Mouse (Mus musculus): ENCODE results near the gene Gpr108.

- TF ChIP-seq CTCF (conservative IDR thresholded peaks at IDR 0.05; ENCODE audit: insufficient read depth, insufficient read length, low read depth, low read length) (peak; percentile 89), POLR2A (IDR thresholded peaks at IDR 0.05; ENCODE audit: low read depth, low read length) (no peak)
These were observed 28.4 kb upstream of the Gpr108 start for GRCm38 (mm10) chr17:57276634-57277121.
